In the genomic region with DNA sequence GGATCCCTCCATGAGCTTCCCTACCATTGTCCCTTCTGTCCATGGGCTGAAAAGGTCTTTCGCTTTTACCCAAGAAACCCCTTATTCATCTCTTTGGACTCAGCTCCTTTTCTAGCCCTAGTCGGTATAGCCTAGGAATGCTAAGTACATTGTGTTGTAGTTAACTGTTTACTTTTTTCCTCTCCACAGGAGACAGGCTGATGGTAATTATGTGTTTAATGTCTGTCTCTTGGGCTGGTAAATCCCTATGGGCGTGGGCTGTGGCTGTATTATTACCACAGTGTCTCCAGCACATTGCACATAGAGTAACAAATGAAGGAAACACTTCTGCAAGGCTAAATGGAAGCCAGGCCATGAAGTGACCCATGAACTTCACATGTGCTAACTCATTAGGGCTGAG, we compare ENCODE assay signal across 26 mouse cellular contexts.
"Had no signal": no experiment of that assay in that cellular context is flagged by ENCODE, and none has a peak within 500 bp of the region (broad histone marks: within the 10 kb centered on the region; RNA-seq: fewer than 3 reads in every experiment).

No protein-coding gene starts in this region.

- H3K4me1 ChIP-seq: heart, embryonic 13.5 days; hindbrain, embryonic 10.5 days; hindbrain, embryonic 12.5 days; limb, embryonic 10.5 days; limb, embryonic 12.5 days; liver, embryonic 12.5 days had no signal

- DNase-seq: gastrocnemius, adult 2 months; gastrocnemius, postnatal 10 days; gastrocnemius, postnatal 25 days; heart, adult 18-20 months; heart, postnatal 14 days; heart, postnatal 4 days; kidney, adult 18-20 months; kidney, adult 8-10 months; kidney, postnatal 10 days; kidney, postnatal 25 days; kidney, postnatal 4 days; liver had no signal

- H3K36me3 ChIP-seq: heart, embryonic 13.5 days; heart, embryonic 15.5 days; hindbrain, embryonic 10.5 days; hindbrain, embryonic 12.5 days; limb, embryonic 10.5 days; limb, embryonic 12.5 days; liver, embryonic 12.5 days had no signal

- H3K27me3 ChIP-seq: heart, embryonic 13.5 days; heart, embryonic 15.5 days; hindbrain, embryonic 12.5 days; limb, embryonic 12.5 days; liver, embryonic 12.5 days had no signal

- H3K4me2 ChIP-seq: heart, embryonic 11.5 days; heart, embryonic 13.5 days; heart, embryonic 15.5 days; hindbrain, embryonic 12.5 days; hindbrain, embryonic 14.5 days; limb, embryonic 12.5 days; liver, embryonic 12.5 days had no signal

- H3K4me3 ChIP-seq: gastrocnemius, adult 2 months; heart, embryonic 13.5 days; heart, embryonic 15.5 days; hindbrain, embryonic 10.5 days; hindbrain, embryonic 12.5 days; left cerebral cortex, adult 2 months; limb, embryonic 10.5 days; limb, embryonic 12.5 days; liver, embryonic 12.5 days had no signal

- H3K27ac ChIP-seq: gastrocnemius, adult 2 months; heart, embryonic 13.5 days; heart, embryonic 15.5 days; hindbrain, embryonic 10.5 days; hindbrain, embryonic 12.5 days; hindbrain, embryonic 14.5 days; left cerebral cortex, adult 2 months; limb, embryonic 10.5 days; limb, embryonic 12.5 days; liver, embryonic 12.5 days; liver, embryonic 14.5 days had no signal

- ATAC-seq: hindbrain, embryonic 16.5 days; inflammation-experienced regulatory T-cells, adult 6 months; intestine, postnatal 0 days; liver, embryonic 12.5 days had no signal

- H3K9me3 ChIP-seq: heart, embryonic 13.5 days; heart, embryonic 15.5 days; hindbrain, embryonic 10.5 days; hindbrain, embryonic 12.5 days; limb, embryonic 10.5 days; limb, embryonic 12.5 days; liver, embryonic 12.5 days had no signal

- H3K9ac ChIP-seq: heart, embryonic 13.5 days; heart, embryonic 15.5 days; hindbrain, embryonic 12.5 days; hindbrain, embryonic 14.5 days; limb, embryonic 12.5 days; liver, embryonic 12.5 days; liver, embryonic 14.5 days had no signal
